Mouse (Mus musculus) spleen, embryonic (tissue): ENCODE measurements at regions not wholly inside any gene's neighbourhood (a gene's known extent, or its start where the extent isn't known, plus 50 kb on each side); places are given as distances from the start of the nearest gene placed in this dataset.

Experiments
- CTCF ChIA-PET: fragments of 350-600 bp; sonication (Branson Sonifier 250); formaldehyde crosslinking; loops from one replicate; lab custom pipeline; 2022; lab: Charles Lee

DNA sequence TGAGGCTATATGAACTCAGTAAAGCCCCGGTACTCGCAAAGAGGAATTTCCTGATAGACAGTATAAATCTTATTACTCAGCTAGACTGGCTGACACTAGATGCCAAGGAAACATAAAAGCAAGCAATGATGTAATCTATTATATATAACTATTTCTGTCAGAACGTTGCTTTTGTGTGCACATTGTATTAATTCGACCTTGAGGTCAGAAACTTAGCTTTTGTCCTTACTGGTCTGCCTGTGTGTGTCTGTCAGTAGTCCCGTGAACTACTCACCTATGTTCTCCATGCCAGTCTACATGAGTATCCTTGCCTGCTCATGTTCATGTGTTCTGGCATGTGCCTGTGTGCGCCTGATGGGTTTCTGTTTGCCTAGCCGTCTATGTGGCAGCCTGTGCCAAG, 70.5 kb downstream of the Tmx1 start:
- CTCF ChIA-PET: no interaction called here

DNA sequence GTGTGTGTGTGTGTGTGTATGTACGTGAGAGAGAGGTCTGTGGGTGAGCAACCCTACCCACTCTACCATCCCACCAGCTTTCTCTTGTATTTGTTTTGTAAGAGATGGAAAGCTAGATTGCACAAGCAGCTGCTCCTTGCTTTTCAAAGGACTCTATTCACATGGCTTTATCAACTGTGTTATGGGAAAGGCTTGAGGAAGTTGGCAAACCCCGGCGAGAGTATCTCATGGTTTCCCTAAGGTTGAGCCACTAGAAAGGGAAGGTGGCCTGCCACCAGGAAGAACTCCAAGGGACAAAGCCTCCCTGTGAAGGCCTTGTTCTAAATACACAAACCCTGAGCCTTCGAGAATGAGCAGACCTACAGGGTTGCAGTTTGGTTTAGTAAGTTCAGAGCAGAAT, 71.8 kb downstream of the Tmx1 start:
- CTCF ChIA-PET: no interaction called here

DNA sequence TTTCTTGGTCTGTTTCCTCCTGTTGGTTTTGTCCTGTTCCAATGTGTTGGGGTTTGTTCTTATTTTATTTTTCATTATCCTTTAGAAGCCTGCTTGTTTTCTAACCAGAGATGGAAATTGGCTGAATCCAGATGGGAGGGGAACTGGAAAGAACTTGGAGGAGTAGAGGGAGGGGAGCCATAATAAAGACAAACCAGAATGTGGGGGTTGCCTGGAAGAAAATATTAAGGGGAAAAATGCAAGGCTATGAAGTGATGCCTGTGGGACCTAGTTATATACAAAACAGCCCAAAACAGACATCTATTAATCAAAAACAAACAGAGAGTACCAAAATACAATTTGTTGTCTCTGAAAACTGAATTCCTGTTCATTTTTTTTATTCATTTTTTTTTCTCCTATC, 78.8 kb downstream of the Tmx1 start:
- CTCF ChIA-PET: no interaction called here

GRCm38 (mm10) chr12:70532225-70532624, 79.3 kb downstream of the Tmx1 start:
- CTCF ChIA-PET: no interaction called here

- CTCF ChIA-PET: no interaction called here
Observed at GRCm38 (mm10) chr12:70532843-70533242, 79.9 kb downstream of the Tmx1 start.

GRCm38 (mm10) chr12:70533375-70533935, 80.6 kb downstream of the Tmx1 start:
- CTCF ChIA-PET: no interaction called here

DNA sequence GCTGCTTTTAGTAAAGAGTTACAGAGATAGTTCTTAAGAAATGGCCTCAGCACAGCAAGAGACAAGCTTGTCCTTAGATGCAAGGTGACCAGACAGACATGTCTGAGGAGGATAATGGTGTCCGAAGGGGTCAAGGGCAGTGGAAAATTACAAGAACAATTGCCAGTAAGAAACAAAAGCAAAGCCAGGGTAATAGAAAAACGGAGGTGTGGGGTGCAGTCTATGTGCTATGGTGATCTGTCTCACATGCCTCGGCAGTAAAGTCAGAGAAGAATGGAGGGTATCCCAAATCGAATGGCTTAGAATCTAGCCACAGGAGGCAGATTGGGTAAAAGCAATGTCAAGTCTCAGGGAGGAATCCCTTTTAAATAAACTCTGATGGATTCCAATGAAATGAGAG, 86.2 kb downstream of the Tmx1 start:
- CTCF ChIA-PET: no interaction called here

DNA sequence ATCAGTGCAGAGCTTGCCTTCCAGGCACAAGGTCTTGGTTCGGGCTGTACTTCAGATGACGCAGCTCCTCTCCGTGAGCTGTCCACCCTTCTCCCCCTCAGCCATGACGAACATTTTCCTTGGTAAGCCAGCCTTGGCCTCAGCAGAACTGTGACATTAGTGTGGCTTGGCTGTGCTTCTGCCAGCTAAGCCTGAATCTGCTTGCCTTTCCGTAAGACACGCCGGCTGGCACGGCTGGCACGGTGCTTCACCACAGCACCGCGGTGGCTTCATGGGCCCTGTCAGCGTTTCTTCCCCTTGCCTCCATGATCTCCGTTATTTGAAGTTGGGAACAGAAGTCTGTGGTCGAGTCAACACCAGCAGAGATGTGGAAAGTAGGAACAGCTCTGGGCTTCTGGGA, 87.0 kb downstream of the Tmx1 start:
- CTCF ChIA-PET: no interaction called here

- CTCF ChIA-PET: no interaction called here
Observed at GRCm38 (mm10) chr12:70541432-70541831, 88.5 kb downstream of the Tmx1 start.

GRCm38 (mm10) chr12:70543299-70543698, 90.4 kb downstream of the Tmx1 start:
- CTCF ChIA-PET: interaction anchor here (0.6 kb wide), 1 partner anchor 552 kb away, joined by 4 read pairs; no protein-coding TSS in a partner anchor

DNA sequence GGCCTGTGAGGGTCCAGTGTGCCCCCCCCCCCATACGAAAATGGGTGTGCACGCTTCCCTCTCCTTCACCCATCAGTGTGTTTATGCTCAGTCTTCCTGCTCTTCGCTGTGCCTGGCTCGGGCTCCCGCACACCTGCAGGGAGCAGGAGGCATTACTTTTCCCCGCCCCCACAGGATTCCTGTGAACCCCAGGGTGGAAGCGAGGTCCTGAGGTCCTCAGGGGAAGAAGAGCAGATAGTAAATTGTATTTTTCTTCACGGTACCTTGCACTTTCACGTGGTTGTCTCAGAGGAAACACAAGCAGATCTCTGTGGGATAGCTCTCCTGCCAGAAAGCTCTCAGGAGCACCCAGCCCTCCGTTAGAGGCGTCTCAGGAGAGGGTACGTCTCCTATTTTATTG, 91.4 kb downstream of the Tmx1 start:
- CTCF ChIA-PET: no interaction called here

DNA sequence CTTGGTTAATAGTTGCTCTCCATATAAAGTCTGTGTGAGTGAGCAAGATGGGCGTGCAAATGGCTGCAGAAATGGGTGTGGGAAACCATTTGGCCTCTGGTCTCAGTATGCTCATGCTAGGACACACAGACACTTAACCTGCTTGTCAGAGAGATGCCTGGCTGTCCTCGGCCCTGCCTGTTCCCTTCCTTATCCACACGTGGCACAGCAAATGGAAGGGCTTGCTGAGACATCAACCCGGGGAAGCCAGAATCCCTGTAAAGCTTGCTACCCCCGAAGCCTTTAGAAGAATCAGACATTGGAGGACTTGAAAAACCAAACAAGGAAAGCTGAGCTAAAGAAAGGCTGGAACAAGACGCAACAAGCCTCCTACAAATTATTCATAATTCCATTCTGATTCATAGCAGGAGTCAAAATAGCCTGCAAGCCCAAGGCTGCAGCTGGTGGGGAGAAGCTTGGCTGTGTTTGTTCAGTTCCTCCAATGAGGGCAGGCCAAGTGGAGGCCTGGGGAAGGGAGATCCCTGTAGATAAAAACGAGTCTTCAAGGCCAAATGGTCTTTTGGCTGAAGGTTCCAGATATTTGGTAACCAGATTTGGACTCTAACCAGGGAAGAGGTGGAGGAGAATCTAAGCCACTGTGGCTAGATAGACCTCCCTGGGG, 92.1 kb downstream of the Tmx1 start:
- CTCF ChIA-PET: no interaction called here

DNA sequence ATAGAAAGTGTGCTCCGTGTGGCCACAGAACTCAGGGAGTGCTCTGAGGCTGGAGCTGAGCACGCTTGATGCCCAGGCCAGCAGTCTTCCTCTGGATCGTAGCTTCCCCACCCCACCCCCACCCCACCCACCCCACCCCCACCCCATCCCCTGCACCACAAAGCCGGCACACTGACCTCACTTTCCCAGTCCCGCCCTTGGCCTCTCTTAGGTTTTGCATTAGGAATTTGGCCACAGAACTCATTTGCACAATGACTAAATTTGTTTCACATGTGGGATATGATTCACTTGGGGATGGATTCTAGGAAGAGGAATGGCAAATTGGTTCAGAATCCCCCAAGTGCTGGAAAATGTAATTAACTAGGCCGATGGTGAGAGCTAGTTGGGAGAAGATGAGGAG, 94.3 kb downstream of the Tmx1 start:
- CTCF ChIA-PET: no interaction called here

- CTCF ChIA-PET: no interaction called here
Observed at GRCm38 (mm10) chr12:70549296-70549695, 96.4 kb downstream of the Tmx1 start.

DNA sequence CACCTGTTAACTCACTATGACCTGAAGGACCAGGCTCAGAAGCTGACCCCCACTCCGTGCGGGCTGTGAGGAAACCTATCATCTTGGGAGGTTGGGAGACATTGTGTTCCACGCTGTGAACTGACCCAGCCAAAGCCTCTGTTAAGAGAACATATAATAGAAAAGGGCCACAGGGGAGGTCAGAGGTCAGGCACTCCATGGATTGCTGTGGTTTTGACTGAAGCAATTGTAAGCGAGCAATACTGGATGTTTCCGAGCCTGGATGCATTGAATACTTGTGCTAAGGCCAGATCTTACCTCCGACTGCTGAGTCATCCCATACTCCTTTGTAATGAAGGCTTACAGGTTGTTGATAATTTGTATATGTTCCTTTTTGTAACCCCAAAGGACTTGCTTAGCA, 101.0 kb downstream of the Tmx1 start:
- CTCF ChIA-PET: no interaction called here

- CTCF ChIA-PET: no interaction called here
Observed at GRCm38 (mm10) chr12:70554586-70554985, 101.7 kb downstream of the Tmx1 start.

DNA sequence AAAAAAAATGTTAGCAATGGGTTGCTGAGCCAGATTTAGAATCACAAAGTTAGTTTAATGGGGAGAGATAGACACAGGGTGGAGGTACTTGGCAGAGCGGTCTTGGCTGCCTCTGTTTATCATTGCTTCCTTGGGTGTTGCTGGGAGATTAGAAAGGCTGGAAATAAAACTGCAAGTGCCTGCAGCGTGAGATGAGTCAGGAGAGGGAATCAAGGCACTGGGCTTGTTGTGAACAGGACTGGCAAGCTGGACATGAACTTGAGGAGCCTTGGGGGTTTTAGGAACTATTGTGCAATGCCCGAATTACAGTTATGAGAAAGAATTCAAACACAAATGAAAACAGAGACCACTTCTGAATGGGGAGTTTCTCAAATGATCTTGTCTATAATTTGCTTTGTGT, 102.8 kb downstream of the Tmx1 start:
- CTCF ChIA-PET: no interaction called here

DNA sequence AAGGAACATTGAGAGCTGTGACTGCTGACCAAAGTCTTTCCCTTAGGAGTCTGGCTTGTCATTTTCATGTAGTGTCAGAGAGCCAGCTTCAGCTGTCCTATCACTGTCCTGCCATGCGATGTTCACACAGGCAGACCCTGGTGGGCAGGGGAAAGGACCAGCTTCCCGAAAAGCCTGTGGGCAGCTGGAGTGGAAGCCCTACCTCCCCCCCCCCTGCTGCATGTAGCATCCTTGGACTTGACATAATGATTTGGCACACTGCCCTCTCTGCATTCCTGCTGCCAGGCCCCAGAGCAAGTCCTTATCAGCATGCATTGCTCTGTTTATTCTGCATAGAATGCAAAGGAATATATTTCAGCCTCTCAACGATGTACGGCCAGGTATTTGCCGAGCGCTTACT, 103.9 kb downstream of the Tmx1 start:
- CTCF ChIA-PET: no interaction called here

DNA sequence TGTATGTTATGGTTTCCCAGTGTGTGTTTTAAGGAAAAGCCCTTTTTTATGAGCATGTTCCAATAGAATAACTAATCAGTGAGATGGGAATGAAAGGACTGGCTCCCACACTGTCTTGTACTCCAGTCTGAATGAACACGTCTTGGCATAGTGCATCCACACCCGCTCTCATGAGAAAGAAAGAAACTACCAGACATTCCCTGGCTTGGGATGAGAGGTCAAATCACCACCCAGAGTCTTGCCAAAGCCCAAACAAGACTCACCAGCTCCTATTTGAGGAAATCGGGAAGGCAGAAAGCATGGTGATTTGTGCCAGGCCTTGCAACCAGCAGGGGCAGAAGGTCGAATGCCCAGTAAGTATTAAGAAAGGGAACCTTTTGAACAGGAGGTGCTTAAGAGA, 110.6 kb downstream of the Tmx1 start:
- CTCF ChIA-PET: no interaction called here

GRCm38 (mm10) chr12:70575665-70576064, 122.8 kb downstream of the Tmx1 start:
- CTCF ChIA-PET: no interaction called here

DNA sequence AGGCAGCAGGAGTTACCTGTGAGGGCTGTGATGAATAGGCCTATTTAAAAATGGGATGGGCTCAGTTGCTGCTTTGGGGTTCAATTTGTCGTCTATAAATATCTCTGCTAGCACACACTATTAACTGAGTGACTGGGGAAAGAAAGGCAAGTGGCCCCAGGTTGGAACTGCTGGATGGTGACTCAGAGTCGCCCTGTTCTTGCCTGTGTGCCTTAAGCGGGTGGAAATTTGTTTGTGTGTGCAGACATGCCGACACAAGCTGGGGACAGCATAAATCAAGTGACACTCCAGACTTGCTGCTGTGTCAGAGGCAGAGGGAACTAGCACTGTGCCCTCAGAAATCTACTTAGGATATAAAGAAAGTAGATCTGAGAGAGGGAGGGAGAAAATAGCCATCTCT, 124.9 kb downstream of the Tmx1 start:
- CTCF ChIA-PET: no interaction called here

DNA sequence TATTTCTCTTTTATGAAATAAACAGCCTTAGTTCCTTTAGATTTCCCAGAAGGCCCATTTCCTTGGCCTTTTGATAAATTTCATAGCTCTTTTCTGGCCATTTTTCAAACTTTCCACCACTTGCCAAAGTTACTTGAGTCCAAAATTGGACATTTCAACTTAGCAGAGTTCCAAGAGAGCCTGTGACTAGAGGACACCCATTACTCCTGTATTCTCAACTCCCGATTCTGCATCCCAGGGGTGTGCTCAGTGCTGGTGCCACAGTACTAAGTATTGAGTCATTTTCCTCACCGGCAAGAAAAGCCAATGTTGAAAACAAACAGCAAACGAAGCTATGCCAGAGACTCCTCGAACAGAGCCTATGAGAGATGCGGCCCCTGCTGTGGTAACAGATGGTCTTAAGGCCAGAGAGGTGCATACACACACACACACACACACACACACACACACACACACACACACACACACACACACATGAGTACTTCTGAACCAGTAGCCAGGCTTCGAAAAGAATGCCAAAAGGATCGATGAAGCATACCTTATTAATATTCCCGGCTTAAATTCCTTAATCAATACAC, 126.5 kb downstream of the Tmx1 start:
- CTCF ChIA-PET: no interaction called here

GRCm38 (mm10) chr12:70586181-70586580, 133.3 kb downstream of the Tmx1 start:
- CTCF ChIA-PET: no interaction called here

- CTCF ChIA-PET: no interaction called here
Observed at GRCm38 (mm10) chr12:70588234-70588633, 135.3 kb downstream of the Tmx1 start.
